Mouse (Mus musculus) liver, postnatal 0 days (tissue): ENCODE measurements at regions not wholly inside any gene's neighbourhood (a gene's known extent, or its start where the extent isn't known, plus 50 kb on each side); places are given as distances from the start of the nearest gene placed in this dataset.

Experiments used
- CTCF ChIP-seq: sonication (generic); IDR thresholded peaks from 2 replicates; pipeline ENCODE4 v1.5.1; 2016; ENCODE audit warnings: antibody characterized with exemption, low read depth
- EP300 ChIP-seq: IDR thresholded peaks from 2 replicates; pipeline ENCODE4 v1.6.1; 2016; ENCODE audit warnings: antibody characterized with exemption, low read depth, mild to moderate bottlenecking

- TF ChIP-seq CTCF, result no peak
- TF ChIP-seq EP300, result no peak
Observed at GRCm38 (mm10) chr19:21129653-21130052, 142.4 kb upstream of the Zfand5 start.
